Mouse (Mus musculus) lung, adult 2 months (tissue): ENCODE data around the gene Srgap2.

Source experiments
- CTCF ChIP-seq: fragments of 200-500 bp; IDR thresholded peaks from 2 replicates; pipeline ENCODE4 v1.5.1; 2011; ENCODE audit warnings: mild to moderate bottlenecking, low read length, control low read depth; ENCODE audit not compliant: insufficient read depth
- POLR2A ChIP-seq: fragments of 200-500 bp; IDR thresholded peaks from 2 replicates; pipeline ENCODE4 v1.6.1; 2011; ENCODE audit warnings: low read depth, mild to moderate bottlenecking, control low read depth, low read length, borderline replicate concordance; ENCODE audit errors: extremely low read depth

GRCm38 (mm10) chr1:131287267-131287666, 239.9 kb downstream of the Srgap2 start:
- TF ChIP-seq CTCF (no peak), POLR2A (no peak)
